Mouse (Mus musculus) liver, embryonic 14.5 days (tissue): ENCODE results near the gene Ccdc63. TPM values are rescaled to one million over a fixed set of nuclear protein-coding genes. Genes with fewer than 3 reads are reported as not detected.
"Not testable (repeated sequence)": the region's sequence is repeated elsewhere in the genome, so short reads cannot be mapped to it uniquely, and the experiment has no call there.

Source experiments
- ATAC-seq: fragments of 200-750 bp; cut with Nextera tagmentation; 2 replicates; pipeline ENCODE4 v1.8.0; 2017; ENCODE audit warnings: moderate number of reproducible peaks, mild to moderate bottlenecking, moderate library complexity; ENCODE audit not compliant: insufficient read depth
- DNase-seq, 3 experiments: peaks; one replicate each; pipeline ENCODE4 v3.0.0-alpha.2; 2012 to 2013; ENCODE audit warnings: low read depth in 3 of 3, low spot score in 3 of 3
- H3K27ac ChIP-seq: fragments of 300-500 bp; sonication (generic); 2 replicates; pipeline ENCODE4 v1.5.1; 2014; ENCODE audit warnings: moderate library complexity, mild to moderate bottlenecking, control low read depth, inconsistent platforms
- H3K27me3 ChIP-seq: fragments of 300-500 bp; sonication (generic); 2 replicates; pipeline ENCODE4 v1.6.1; 2014; ENCODE audit warnings: mild to moderate bottlenecking, low read length, moderate library complexity; ENCODE audit not compliant: control insufficient read depth, insufficient read depth
- H3K36me3 ChIP-seq: fragments of 300-500 bp; sonication (generic); replicated peaks from 2 replicates; pipeline ENCODE4 v1.6.1; 2014; ENCODE audit warnings: low read depth; ENCODE audit not compliant: control insufficient read depth, insufficient read depth
- H3K4me1 ChIP-seq, 2 experiments: fragments of 200-500 bp in 1 of 2; fragments of 300-500 bp in 1 of 2; sonication (generic) in 1 of 2; replicated peaks; 2 replicates each; pipeline ENCODE4 v1.6.1; 2012 to 2014; ENCODE audit warnings: antibody characterized with exemption in 1 of 2, inconsistent platforms in 1 of 2, low read length in 1 of 2; ENCODE audit not compliant: control insufficient read depth in 2 of 2, insufficient read depth in 2 of 2
- H3K4me2 ChIP-seq: fragments of 300-500 bp; sonication (generic); 2 replicates; pipeline ENCODE4 v1.6.1; 2014; ENCODE audit warnings: low read depth, mild to moderate bottlenecking, control low read depth, moderate library complexity
- H3K4me3 ChIP-seq, 2 experiments: fragments of 200-500 bp in 1 of 2; fragments of 300-500 bp in 1 of 2; sonication (generic) in 1 of 2; 2 replicates each; pipeline ENCODE4 v1.5.1; 2012 to 2014; ENCODE audit warnings: low read depth in 2 of 2, low read length in 2 of 2, mild to moderate bottlenecking in 2 of 2, control low read depth in 1 of 2, inconsistent platforms in 1 of 2, moderate library complexity in 1 of 2; ENCODE audit not compliant: insufficient read depth in 1 of 2
- H3K9ac ChIP-seq: fragments of 300-500 bp; sonication (generic); replicated peaks from 2 replicates; pipeline ENCODE4 v1.6.1; 2014; ENCODE audit warnings: mild to moderate bottlenecking, control low read depth, moderate library complexity
- H3K9me3 ChIP-seq: fragments of 300-500 bp; sonication (generic); 2 replicates; pipeline ENCODE4 v1.6.1; 2016; ENCODE audit warnings: low read length, mixed read lengths; ENCODE audit not compliant: control insufficient read depth
- CTCF ChIP-seq: IDR thresholded peaks from 2 replicates; pipeline ENCODE4 v1.5.1; 2016; ENCODE audit warnings: antibody characterized with exemption, low read depth, control low read depth
- EP300 ChIP-seq: IDR thresholded peaks from 2 replicates; pipeline ENCODE4 v1.6.1; 2016; ENCODE audit warnings: antibody characterized with exemption, low read depth
- WGBS: fragments of 180-500 bp; shearing (Covaris S2); extraction: QIAGEN DNeasy Blood & Tissue Kit; methylation state at CpG from one replicate; pipeline ENCODE4 v1.1.7; 2014; ENCODE audit not compliant: insufficient replicate concordance; 5-methylcytosine and 5-hydroxymethylcytosine counted together
- polyA plus RNA-seq, 2 experiments: library from polyadenylated mRNA; depleted of rRNA in 1 of 2; stranded (reverse) in 1 of 2; unstranded in 1 of 2; fragments of >200 nt; fragmentation: Nextera tagmentation in 1 of 2; extraction: Ambion mirVana in 1 of 2; gene quantifications; 2 replicates each; pipeline versions ENCODE4 v1.2.1 to v1.2.3; 2012 to 2014

Gene Ccdc63
- polyA plus RNA-seq, 2 experiments, result 0.13 TPM; not detected in 1

DNA sequence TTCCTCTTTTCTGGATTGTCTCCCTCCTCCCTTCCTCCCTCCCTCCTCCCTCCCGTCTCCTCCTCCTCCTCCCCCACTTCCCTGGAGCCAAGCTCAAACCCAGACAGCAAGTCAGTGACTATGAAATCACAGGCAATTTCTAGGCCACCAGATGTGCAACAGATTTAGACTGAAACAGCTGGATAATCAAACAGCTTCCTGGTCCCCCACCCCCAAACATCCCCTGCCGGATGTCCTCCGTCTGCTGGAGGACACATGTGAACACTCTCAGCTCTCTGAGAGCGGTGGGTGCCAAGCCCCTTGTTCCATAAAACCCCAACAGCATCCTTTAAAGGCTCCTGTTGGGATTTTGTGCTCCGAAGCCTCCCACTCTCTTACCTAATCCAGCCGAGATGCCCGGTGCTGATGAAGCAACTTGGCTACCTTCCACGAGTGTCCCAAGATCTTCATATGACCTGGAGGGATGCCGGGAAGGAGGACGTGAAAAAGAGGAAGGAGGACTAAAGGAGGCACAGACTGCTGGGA is 5.5 kb upstream of the Ccdc63 start:
- H3K9ac ChIP-seq, result no peak overlapping the region; the same call in 1 of the 2 replicates
- H3K27ac ChIP-seq, result no peak overlapping the region
- H3K27me3 ChIP-seq, result no peaks in the 10 kb centered on the region
- H3K4me2 ChIP-seq, result peak overlapping the region; percentile 71
- ATAC-seq (no peak), DNase-seq (no peak)
- H3K9me3 ChIP-seq, result no peaks in the 10 kb centered on the region
- peak overlapping the region in 1 of 2 experiments; percentile 59; a peak in 2 of 4 replicates for H3K4me3 ChIP-seq
- no peaks in the 10 kb centered on the region for H3K36me3 ChIP-seq
- peaks cover 4 to 8% of the 10 kb centered on the region in 2 experiments; a peak in 1 of 4 replicates for H3K4me1 ChIP-seq
- WGBS, result 19% methylated on average over 10 of the region's 10 CpGs
- TF ChIP-seq EP300 (no peak), CTCF (no peak)

DNA sequence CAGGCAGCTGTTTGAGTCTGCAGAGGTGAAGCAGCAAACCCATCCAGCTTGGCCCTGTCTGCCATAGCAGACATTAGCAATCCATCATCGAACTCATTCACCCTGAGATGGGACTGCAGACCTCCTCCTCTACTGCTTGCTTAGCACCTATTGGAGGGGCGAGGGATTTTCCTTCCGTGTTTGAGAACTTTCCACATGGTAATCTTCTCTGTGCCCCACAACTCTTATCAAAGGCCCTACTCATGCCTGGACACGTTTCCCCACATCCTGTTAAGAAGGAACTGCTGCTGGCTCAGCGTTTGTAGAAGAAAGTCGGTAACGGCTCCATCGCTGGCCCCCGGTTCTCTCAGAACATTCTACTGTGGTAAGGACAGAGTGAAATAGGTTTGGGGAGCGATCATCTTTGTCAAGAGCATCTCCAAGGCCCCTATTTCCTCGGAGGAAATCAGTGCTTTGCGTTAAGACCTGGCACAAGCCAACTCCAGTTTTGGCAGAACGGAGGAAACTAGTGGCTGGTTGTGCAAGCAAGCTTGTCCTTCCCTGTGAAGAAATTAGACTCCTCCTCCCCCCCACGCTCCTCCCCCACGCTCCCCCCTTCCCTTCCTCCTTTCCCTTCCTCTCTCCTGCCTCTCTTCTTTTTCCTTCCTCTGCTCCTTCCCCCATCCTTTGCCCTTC is 4.9 kb upstream of the Ccdc63 start:
- Histone ChIP-seq H3K9me3 (no peaks in the 10 kb centered on the region), H3K36me3 (no peaks in the 10 kb centered on the region), H3K27ac (peak overlapping the region; percentile 58), H3K9ac (peak overlapping the region; percentile 61), H3K27me3 (no peaks in the 10 kb centered on the region), H3K4me2 (peak overlapping the region; percentile 71), H3K4me3 (peak overlapping the region; percentile 57 to 59), H3K4me1 (peaks cover 4 to 8% of the 10 kb centered on the region in 2 experiments; a peak in 1 of 4 replicates)
- DNase-seq (peak in 1 of 3 experiments; percentile 63), ATAC-seq (peak; percentile 74; the same call in 1 of the 2 replicates)
- TF ChIP-seq CTCF (no peak), EP300 (0 out of 2 replicates have a peak, but pooled peaks have one; percentile 31)
- WGBS, result 8% methylated on average over 15 of the region's 15 CpGs

- H3K4me2 ChIP-seq, result peak overlapping the region; percentile 71
- TF ChIP-seq EP300 (no peak), CTCF (no peak)
Measured at GRCm38 (mm10) chr5:122144825-122145224, 4.2 kb upstream of the Ccdc63 start.

DNA sequence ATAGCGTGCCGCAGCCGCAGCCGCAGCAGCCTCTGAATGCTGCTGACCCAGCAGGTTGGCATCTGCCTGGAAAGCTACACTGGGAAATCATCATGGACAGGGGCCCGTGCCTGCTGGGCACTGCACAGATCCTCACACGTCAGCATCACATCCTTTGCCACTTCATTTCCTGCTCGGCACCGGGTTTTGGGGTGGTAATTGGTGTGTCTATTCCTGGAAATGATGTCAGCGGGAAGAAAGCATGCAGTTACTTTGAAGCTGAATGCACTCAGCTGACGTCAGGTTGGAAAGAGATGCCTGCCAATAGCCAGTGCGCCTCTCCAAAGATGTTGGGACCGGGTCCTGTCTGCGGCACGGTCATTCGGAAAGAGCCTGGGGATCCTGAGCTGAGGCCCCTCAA is 2.9 kb upstream of the Ccdc63 start:
- 78% methylated on average over 15 of the region's 15 CpGs for WGBS
- Histone ChIP-seq H3K9ac (no peak overlapping the region), H3K27me3 (no peaks in the 10 kb centered on the region), H3K9me3 (no peaks in the 10 kb centered on the region), H3K4me2 (no peak overlapping the region), H3K27ac (no peak overlapping the region), H3K4me1 (peaks cover 4 to 8% of the 10 kb centered on the region in 2 experiments; a peak in 1 of 4 replicates), H3K36me3 (no peaks in the 10 kb centered on the region), H3K4me3 (no peak overlapping the region)
- TF ChIP-seq EP300, result no peak
- no peak for TF ChIP-seq CTCF
- DNase-seq (no peak), ATAC-seq (no peak)

More at GRCm38 (mm10) chr5:122144825-122145224, 4.2 kb upstream of the Ccdc63 start:
- no peaks in the 10 kb centered on the region for H3K36me3 ChIP-seq
- no peak overlapping the region for H3K4me3 ChIP-seq
- no peak for DNase-seq
- no peaks in the 10 kb centered on the region for H3K27me3 ChIP-seq
- no peaks in the 10 kb centered on the region for H3K9me3 ChIP-seq
- peaks cover 4 to 8% of the 10 kb centered on the region in 2 experiments; a peak in 1 of 4 replicates for H3K4me1 ChIP-seq
- H3K9ac ChIP-seq, result peak overlapping the region; percentile 9; the same call in 1 of the 2 replicates
- WGBS, result 57% methylated on average over 4 of the region's 4 CpGs
- H3K27ac ChIP-seq, result no peak overlapping the region
- no peak for ATAC-seq

GRCm38 (mm10) chr5:122142230-122142992 is 1.8 kb upstream of the Ccdc63 start:
- H3K4me2 ChIP-seq, result no peak overlapping the region
- no peak for ATAC-seq

DNA sequence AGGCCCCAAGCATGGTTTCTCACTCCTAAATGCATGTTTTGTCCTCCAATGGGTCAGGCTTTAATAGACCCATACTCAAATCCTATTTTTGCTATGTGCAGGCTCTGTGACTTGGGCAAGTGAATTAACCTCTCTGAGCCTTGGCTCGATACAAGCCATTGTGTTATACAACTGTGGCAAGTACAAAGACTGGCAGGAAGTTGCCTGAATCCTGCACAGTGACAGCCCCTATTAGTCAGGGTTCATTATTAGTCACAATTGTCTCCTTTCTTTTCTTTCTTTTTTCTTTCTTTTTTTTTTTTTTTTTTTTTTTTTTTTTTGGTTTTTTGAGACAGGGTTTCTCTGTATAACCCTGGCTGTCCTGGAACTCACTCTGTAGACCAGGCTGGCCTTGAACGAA is 852 bp downstream of the Ccdc63 start:
- not testable (repeated sequence) for H3K9me3 ChIP-seq, H3K36me3 ChIP-seq, H3K4me3 ChIP-seq, H3K9ac ChIP-seq, H3K27ac ChIP-seq, ATAC-seq, H3K4me2 ChIP-seq, H3K27me3 ChIP-seq, DNase-seq
- WGBS, result 58% methylated on average over 2 of the region's 2 CpGs
- H3K4me1 ChIP-seq, result peaks cover 12 to 21% of the 10 kb centered on the region in 2 experiments

More at GRCm38 (mm10) chr5:122142230-122142992, 1.8 kb upstream of the Ccdc63 start:
- Histone ChIP-seq H3K4me3 (no peak overlapping the region), H3K27ac (no peak overlapping the region), H3K4me1 (peaks cover 4 to 11% of the 10 kb centered on the region in 2 experiments; a peak in 3 of 4 replicates), H3K27me3 (no peaks in the 10 kb centered on the region), H3K9ac (no peak overlapping the region), H3K9me3 (no peaks in the 10 kb centered on the region), H3K36me3 (no peaks in the 10 kb centered on the region)
- no peak for TF ChIP-seq EP300
- TF ChIP-seq CTCF, result peak; percentile 90
- WGBS, result 23% methylated on average over 8 of the region's 8 CpGs
- peak in 1 of 3 experiments; percentile 40 for DNase-seq
